Comparison of ENCODE assay signal across 12 mouse cellular contexts in the genomic region with DNA sequence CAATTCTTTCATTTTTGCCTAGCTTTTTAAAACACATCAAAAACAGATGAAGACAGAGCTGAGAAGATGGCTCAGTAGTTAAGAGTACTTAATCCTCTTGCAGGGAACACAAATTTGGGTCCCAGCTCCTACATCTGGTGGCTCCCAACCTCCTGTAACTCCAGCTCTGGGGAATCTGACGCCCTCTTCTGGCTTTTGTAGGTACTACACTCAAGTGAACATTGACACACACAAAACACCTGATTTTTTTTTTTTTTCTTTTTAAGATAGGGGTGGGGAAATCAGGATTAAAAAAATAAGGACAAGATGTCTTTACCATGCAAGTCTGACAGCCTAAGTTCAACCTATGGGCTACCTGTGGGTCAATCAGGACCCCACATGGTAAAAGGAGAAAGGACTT. TPM values are rescaled to one million over a fixed set of nuclear protein-coding genes. Genes with fewer than 3 reads are reported as not detected.
DNase-seq lines count a peak whose midpoint lies in the region; ATAC-seq and TF ChIP-seq lines count a peak whose summit lies in the region.
"Had no signal": no experiment of that assay in that cellular context is flagged by ENCODE, and none has a peak within 500 bp of the region (broad histone marks: within the 10 kb centered on the region; RNA-seq: fewer than 3 reads in every experiment).

No protein-coding gene starts in this region.

- DNase-seq in adrenal gland, postnatal 14 days: peak; percentile 8
- DNase-seq in adrenal gland, adult 2 months: no peak
- DNase-seq in liver, adult 2 months (ENCODE audit: extremely low read depth, low read depth, low spot score): no peak
- no peak for DNase-seq in liver
- DNase-seq in CD4-positive helper T cell, adult 2 months (ENCODE audit: low read depth, low spot score): peak; percentile 35
- no peak for DNase-seq in MN1 (ENCODE audit: low spot score)

- ATAC-seq in megakaryocyte, adult 5-6 weeks (ENCODE audit: poor library complexity, severe bottlenecking): no peak
- ATAC-seq: forebrain, embryonic 16.5 days had no signal

- peak; percentile 30; the same call in 1 of the 2 replicates for TF ChIP-seq CTCF in liver, adult 2 months (IDR thresholded peaks at IDR 0.05; ENCODE audit: low read depth, low read length)
- peak; percentile 18; the same call in 1 of the 2 replicates for TF ChIP-seq CTCF in cortical plate, adult 2 months (IDR thresholded peaks at IDR 0.05; ENCODE audit: extremely low read depth, insufficient read depth, low read length)

- no peak overlapping the region for H3K9ac ChIP-seq in liver, adult 2 months (ENCODE audit: low read depth, low read length)
- H3K9ac ChIP-seq: heart, embryonic 13.5 days; midbrain, embryonic 12.5 days had no signal

- no peak for TF ChIP-seq POLR2A in liver, adult 2 months (IDR thresholded peaks at IDR 0.05; ENCODE audit: extremely low read depth, insufficient read depth, low read length)
- TF ChIP-seq POLR2A in cortical plate, adult 2 months (IDR thresholded peaks at IDR 0.05; ENCODE audit: extremely low read depth, insufficient read depth, low read length): no peak

- no peak overlapping the region for H3K4me3 ChIP-seq in liver, adult 2 months (ENCODE audit: insufficient read depth, low read depth, low read length)
- no peak overlapping the region for H3K4me3 ChIP-seq in cortical plate, adult 2 months (ENCODE audit: insufficient read depth, low read length)
- H3K4me3 ChIP-seq: heart, embryonic 13.5 days; limb, embryonic 10.5 days; midbrain, embryonic 12.5 days had no signal

- H3K27ac ChIP-seq in liver, adult 2 months (replicated peaks; ENCODE audit: insufficient read depth, low read depth, low read length): no peak overlapping the region
- H3K27ac ChIP-seq in cortical plate, adult 2 months (ENCODE audit: insufficient read depth, low read length): no peak overlapping the region
- H3K27ac ChIP-seq: heart, embryonic 13.5 days; limb, embryonic 10.5 days; midbrain, embryonic 12.5 days had no signal

- WGBS in liver, adult 2 months: 12% methylated on average over 1 of the region's 1 CpGs

- no peaks in the 10 kb centered on the region for H3K4me1 ChIP-seq in liver, adult 2 months (ENCODE audit: control insufficient read depth, insufficient read depth, low read length)
- no peaks in the 10 kb centered on the region; the same call in none of the 2 replicates for H3K4me1 ChIP-seq in cortical plate, adult 2 months (ENCODE audit: control insufficient read depth, insufficient read depth, low read length)

- H3K36me3 ChIP-seq in liver, adult 2 months (ENCODE audit: control insufficient read depth, insufficient read depth, low read length): no peaks in the 10 kb centered on the region

- H3K79me2 ChIP-seq in liver, adult 2 months (ENCODE audit: control insufficient read depth, insufficient read depth, low read length): no peaks in the 10 kb centered on the region

- no peaks in the 10 kb centered on the region for H3K27me3 ChIP-seq in liver, adult 2 months (ENCODE audit: control insufficient read depth, insufficient read depth, low read length)
- H3K27me3 ChIP-seq: heart, embryonic 13.5 days; midbrain, embryonic 12.5 days had no signal

RNA-seq across cellular contexts. Expression of gene Mllt3, which starts 10.5 kb away (rescaled TPM):
- 23.5 and 24.5 TPM in 2 replicates for total RNA-seq in adrenal gland, postnatal 14 days (2021)
- 10 to 100 TPM; 24.7 to 30.0 TPM for total RNA-seq in adrenal gland, adult 2 months (2021)
- 2.2 and 3.0 TPM in 2 replicates for polyA plus RNA-seq in adrenal gland, adult 2 months (2012; rRNA removed)
- 2.6 and 3.0 TPM in 2 replicates for total RNA-seq in liver, adult 2 months (2014; rRNA removed)
- 0.62 and 1.2 TPM in 2 replicates for polyA plus RNA-seq in liver, adult 2 months (2012; rRNA removed)
- 22.5 and 23.2 TPM in 2 replicates for polyA plus RNA-seq in cortical plate, adult 2 months (2012; rRNA removed)
- total RNA-seq in megakaryocyte, adult 5-6 weeks (2015): 6.2 and 8.1 TPM in 2 replicates
- 7.3 and 18.5 TPM in 2 replicates for total RNA-seq in megakaryocyte, adult 5-6 weeks (2017)

Comparison
In these comparisons a context has a peak if more than half of its experiments do, and no peak if none do; other contexts are left out.
1. DNase-seq: peak in adrenal gland, postnatal 14 days (single experiment) and CD4-positive helper T cell, adult 2 months (single experiment); none in adrenal gland, adult 2 months (single experiment), liver, adult 2 months (single experiment), liver (single experiment) and MN1 (single experiment).